Mouse (Mus musculus): ENCODE data around the gene Gak. TPM values are rescaled to one million over a fixed set of nuclear protein-coding genes. Genes with fewer than 3 reads are reported as not detected.
"Not testable (repeated sequence)": the region's sequence is repeated elsewhere in the genome, so short reads cannot be mapped to it uniquely, and the experiment has no call there.

Gak gene
- total RNA-seq, 2 experiments from 2014 or later, result 24.8 to 25.4 TPM

- ATAC-seq (replicated peaks; ENCODE audit: low FRiP score, poor library complexity, severe bottlenecking), result no peak
Measured at GRCm38 (mm10) chr5:108657406-108657805, 27.9 kb upstream of the Gak start.

- no peak for ATAC-seq (replicated peaks; ENCODE audit: low FRiP score, poor library complexity, severe bottlenecking)
Measured at GRCm38 (mm10) chr5:108655891-108656650, 26.5 kb upstream of the Gak start.

- no peak for ATAC-seq (replicated peaks; ENCODE audit: low FRiP score, poor library complexity, severe bottlenecking)
Measured at GRCm38 (mm10) chr5:108655381-108655780, 25.8 kb upstream of the Gak start.

- ATAC-seq (replicated peaks; ENCODE audit: low FRiP score, poor library complexity, severe bottlenecking), result no peak
Measured at GRCm38 (mm10) chr5:108654444-108654990, 25.0 kb upstream of the Gak start.

- no peak for ATAC-seq (replicated peaks; ENCODE audit: low FRiP score, poor library complexity, severe bottlenecking)
Measured at GRCm38 (mm10) chr5:108653341-108653740, 23.8 kb upstream of the Gak start.

- ATAC-seq (replicated peaks; ENCODE audit: low FRiP score, poor library complexity, severe bottlenecking), result peak; percentile 78
Measured at GRCm38 (mm10) chr5:108651823-108652222, 22.3 kb upstream of the Gak start.

GRCm38 (mm10) chr5:108651136-108651720 lies 21.7 kb upstream of the Gak start:
- no peak for ATAC-seq (replicated peaks; ENCODE audit: low FRiP score, poor library complexity, severe bottlenecking)

GRCm38 (mm10) chr5:108650341-108650740 lies 20.8 kb upstream of the Gak start:
- no peak for ATAC-seq (replicated peaks; ENCODE audit: low FRiP score, poor library complexity, severe bottlenecking)

- no peak for ATAC-seq (replicated peaks; ENCODE audit: low FRiP score, poor library complexity, severe bottlenecking)
Measured at GRCm38 (mm10) chr5:108648937-108649576, 19.5 kb upstream of the Gak start.

- no peak for ATAC-seq (replicated peaks; ENCODE audit: low FRiP score, poor library complexity, severe bottlenecking)
Measured at GRCm38 (mm10) chr5:108647820-108648465, 18.4 kb upstream of the Gak start.

GRCm38 (mm10) chr5:108647311-108647710 lies 17.8 kb upstream of the Gak start:
- no peak for ATAC-seq (replicated peaks; ENCODE audit: low FRiP score, poor library complexity, severe bottlenecking)

- no peak for ATAC-seq (replicated peaks; ENCODE audit: low FRiP score, poor library complexity, severe bottlenecking)
Measured at GRCm38 (mm10) chr5:108646343-108646660, 16.7 kb upstream of the Gak start.

- no peak for ATAC-seq (replicated peaks; ENCODE audit: low FRiP score, poor library complexity, severe bottlenecking)
Measured at GRCm38 (mm10) chr5:108645651-108646342, 16.2 kb upstream of the Gak start.

- ATAC-seq (replicated peaks; ENCODE audit: low FRiP score, poor library complexity, severe bottlenecking), result no peak
Measured at GRCm38 (mm10) chr5:108643674-108644073, 14.1 kb upstream of the Gak start.

GRCm38 (mm10) chr5:108636172-108636571 lies 6.6 kb upstream of the Gak start:
- ATAC-seq (replicated peaks; ENCODE audit: low FRiP score, poor library complexity, severe bottlenecking), result no peak

GRCm38 (mm10) chr5:108634088-108634487 lies 4.5 kb upstream of the Gak start:
- ATAC-seq (replicated peaks; ENCODE audit: low FRiP score, poor library complexity, severe bottlenecking), result not testable (repeated sequence)

GRCm38 (mm10) chr5:108633676-108634075 lies 4.1 kb upstream of the Gak start:
- no peak for ATAC-seq (replicated peaks; ENCODE audit: low FRiP score, poor library complexity, severe bottlenecking)

- ATAC-seq (replicated peaks; ENCODE audit: low FRiP score, poor library complexity, severe bottlenecking), result peak; percentile 76
Measured at GRCm38 (mm10) chr5:108628891-108629633, 493 bp downstream of the Gak start.

GRCm38 (mm10) chr5:108626050-108626660 lies 3.4 kb downstream of the Gak start:
- no peak for ATAC-seq (replicated peaks; ENCODE audit: low FRiP score, poor library complexity, severe bottlenecking)

All from erythroblast, adult 5-6 weeks (primary cell).